Mouse (Mus musculus) hindbrain, postnatal 0 days (tissue): ENCODE results near the gene St6gal1. TPM values are rescaled to one million over a fixed set of nuclear protein-coding genes. Genes with fewer than 3 reads are reported as not detected.

Source experiments
- ATAC-seq: fragments of 200-750 bp; cut with Nextera tagmentation; 2 replicates; pipeline ENCODE4 v1.8.0; 2017; ENCODE audit warnings: mild to moderate bottlenecking, moderate TSS enrichment, moderate library complexity
- DNase-seq: peaks from one replicate; pipeline ENCODE4 v3.0.0-alpha.2; 2015; ENCODE audit warnings: low spot score
- H3K27ac ChIP-seq: fragments of 300-500 bp; sonication (generic); 2 replicates; pipeline ENCODE4 v1.5.1; 2014; ENCODE audit warnings: mild to moderate bottlenecking
- H3K27me3 ChIP-seq: fragments of 300-500 bp; sonication (generic); 2 replicates; pipeline ENCODE4 v1.6.1; 2014; ENCODE audit warnings: low read length, mixed read lengths; ENCODE audit not compliant: insufficient read depth
- H3K36me3 ChIP-seq: fragments of 300-500 bp; sonication (generic); 2 replicates; pipeline ENCODE4 v1.6.1; 2014; ENCODE audit warnings: low read length, mixed read lengths; ENCODE audit not compliant: insufficient read depth
- H3K4me1 ChIP-seq: fragments of 300-500 bp; sonication (generic); 2 replicates; pipeline ENCODE4 v1.6.1; 2014; ENCODE audit warnings: antibody characterized with exemption, low read length, mixed read lengths; ENCODE audit not compliant: insufficient read depth
- H3K4me2 ChIP-seq: fragments of 300-500 bp; sonication (generic); 2 replicates; pipeline ENCODE4 v1.6.1; 2014; ENCODE audit warnings: low read depth, mild to moderate bottlenecking, low read length, moderate library complexity, mixed read lengths
- H3K4me3 ChIP-seq: fragments of 300-500 bp; sonication (generic); 2 replicates; pipeline ENCODE4 v1.5.1; 2014; ENCODE audit warnings: low read length
- H3K9ac ChIP-seq: fragments of 300-500 bp; sonication (generic); replicated peaks from 2 replicates; pipeline ENCODE4 v1.6.1; 2014; ENCODE audit warnings: mild to moderate bottlenecking, low read length, moderate library complexity, mixed read lengths
- H3K9me3 ChIP-seq: fragments of 300-500 bp; sonication (generic); 2 replicates; pipeline ENCODE4 v1.6.1; 2016; ENCODE audit warnings: low read length, mixed read lengths
- CTCF ChIP-seq: IDR thresholded peaks from 2 replicates; pipeline ENCODE4 v1.5.1; 2016; ENCODE audit warnings: antibody characterized with exemption, control low read depth, low read depth
- WGBS: fragments of 180-500 bp; shearing (Covaris S2); extraction: QIAGEN DNeasy Blood & Tissue Kit; methylation state at CpG from one replicate; pipeline ENCODE4 v1.1.7; 2014; 5-methylcytosine and 5-hydroxymethylcytosine counted together
- polyA plus RNA-seq: library from polyadenylated mRNA; unstranded; fragments of >200 nt; fragmentation: Nextera tagmentation; extraction: Ambion mirVana; gene quantifications from 2 replicates; pipeline ENCODE4 v1.2.1, GENCODE M21; 2015
- total RNA-seq: library from RNA; depleted of rRNA; stranded (reverse); fragments of >200 nt; gene quantifications from 2 replicates; pipeline ENCODE4 v1.2.3, GENCODE M21; 2014; rRNA removed

Gene St6gal1
- total and polyA plus RNA-seq, 2 experiments from 2014 or later = 10.4 to 23.9 TPM

DNA sequence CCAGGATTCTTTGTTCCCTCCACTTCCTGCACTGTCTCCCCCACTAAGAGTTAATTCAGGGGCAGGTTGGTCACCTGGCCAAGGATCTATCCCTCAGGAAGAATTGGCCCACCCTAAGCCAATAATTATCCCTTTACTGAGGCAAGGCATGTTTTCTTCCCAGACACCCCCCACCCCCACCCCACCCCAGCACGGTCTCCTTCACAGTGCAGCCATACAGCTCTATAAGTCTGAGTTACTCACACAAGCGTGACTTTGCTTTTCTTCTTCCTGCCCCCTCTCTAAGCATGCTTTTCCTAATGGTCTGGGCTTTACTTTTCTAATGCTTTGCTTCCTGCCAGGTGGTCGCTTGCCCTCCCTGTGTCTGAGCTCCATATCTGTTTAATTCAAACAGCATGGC lies 177.4 kb downstream of the St6gal1 start:
- DNase-seq (no peak), ATAC-seq (no peak)
- Histone ChIP-seq H3K4me3 (no peak overlapping the region), H3K4me2 (no peak overlapping the region), H3K36me3 (no peaks in the 10 kb centered on the region), H3K9ac (no peak overlapping the region), H3K9me3 (no peaks in the 10 kb centered on the region), H3K27ac (no peak overlapping the region), H3K4me1 (no peaks in the 10 kb centered on the region), H3K27me3 (no peaks in the 10 kb centered on the region)
- 68% methylated on average over 3 of the region's 3 CpGs for WGBS
- TF ChIP-seq CTCF = no peak

- DNase-seq (peak; percentile 88), ATAC-seq (no peak)
- Histone ChIP-seq H3K9me3 (no peaks in the 10 kb centered on the region), H3K27ac (no peak overlapping the region), H3K9ac (no peak overlapping the region), H3K4me2 (no peak overlapping the region), H3K4me3 (no peak overlapping the region), H3K27me3 (no peaks in the 10 kb centered on the region), H3K36me3 (no peaks in the 10 kb centered on the region), H3K4me1 (no peaks in the 10 kb centered on the region)
- 47% methylated on average over 8 of the region's 8 CpGs for WGBS
- peak; percentile 87 for TF ChIP-seq CTCF
Observed at GRCm38 (mm10) chr16:23403008-23403755, 178.6 kb downstream of the St6gal1 start.

Other genes with a start within 250 kb of the St6gal1 start
- gene Kng2, start 195.3 kb upstream of the St6gal1 start, total RNA-seq = not detected in 2 replicates
- gene Kng2, start 195.3 kb upstream of the St6gal1 start, polyA plus RNA-seq = 0.11 TPM in 2 replicates
- gene Kng1, start 166.9 kb upstream of the St6gal1 start, total RNA-seq = not detected in 2 replicates
- gene Kng1, start 166.9 kb upstream of the St6gal1 start, polyA plus RNA-seq = 0.16 TPM in 1 of 2 replicates, not detected in the other
- gene Eif4a2, start 117.3 kb upstream of the St6gal1 start, total RNA-seq = 490 and 513 TPM in 2 replicates
- gene Eif4a2, start 117.3 kb upstream of the St6gal1 start, polyA plus RNA-seq = 260 and 265 TPM in 2 replicates
- 8.6 and 22.1 TPM in 2 replicates for gene Rfc4, start 97.0 kb upstream of the St6gal1 start, total RNA-seq
- 31.6 and 35.7 TPM in 2 replicates for gene Rfc4, start 97.0 kb upstream of the St6gal1 start, polyA plus RNA-seq
- gene Adipoq, start 78.2 kb upstream of the St6gal1 start, total RNA-seq = not detected in 2 replicates
- not detected in 2 replicates for gene Adipoq, start 78.2 kb upstream of the St6gal1 start, polyA plus RNA-seq
- 0.29 and 0.99 TPM in 2 replicates for gene Rtp1, start 204.4 kb downstream of the St6gal1 start, total RNA-seq
- gene Rtp1, start 204.4 kb downstream of the St6gal1 start, polyA plus RNA-seq = 0.21 and 0.36 TPM in 2 replicates